Mouse (Mus musculus): ENCODE results near the gene Hoxd11.

- TF ChIP-seq CTCF (IDR thresholded peaks at IDR 0.05; ENCODE audit: extremely low read depth, insufficient read depth, insufficient read length, insufficient replicate concordance) (no peak), POLR2A (IDR thresholded peaks at IDR 0.05; ENCODE audit: low read depth, low read length) (no peak)
Measured at GRCm38 (mm10) chr2:74647082-74647864, 32.1 kb upstream of the Hoxd11 start.
